Mouse (Mus musculus): ENCODE results near the gene Pip5kl1.

The Pip5kl1 gene

GRCm38 (mm10) chr2:32547964-32548739 lies 26.4 kb upstream of the Pip5kl1 start:
- no peak for DNase-seq

- DNase-seq, result no peak
Observed at GRCm38 (mm10) chr2:32549171-32549570, 25.4 kb upstream of the Pip5kl1 start.

- DNase-seq, result no peak
Observed at GRCm38 (mm10) chr2:32549764-32550163, 24.8 kb upstream of the Pip5kl1 start.

DNA sequence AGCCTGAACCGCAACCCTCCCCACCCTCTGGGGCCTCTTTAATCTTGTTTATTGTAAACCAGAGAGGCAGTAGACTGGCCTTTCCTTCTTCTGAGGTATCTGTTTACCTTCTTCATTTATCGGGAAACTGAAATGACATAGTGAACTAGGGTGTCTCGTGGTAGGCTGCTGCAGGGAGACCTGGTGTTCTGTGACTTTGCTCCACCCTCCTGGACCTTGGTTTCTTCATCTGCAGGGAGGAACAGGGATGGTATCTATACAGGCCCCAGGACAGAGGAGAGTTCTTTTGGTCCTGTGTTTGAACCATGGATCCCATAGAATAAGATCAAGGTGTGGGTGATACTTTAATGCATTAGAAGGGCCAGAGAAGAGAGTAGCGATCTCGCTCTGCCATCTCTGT lies 23.4 kb upstream of the Pip5kl1 start:
- no peak for DNase-seq

DNA sequence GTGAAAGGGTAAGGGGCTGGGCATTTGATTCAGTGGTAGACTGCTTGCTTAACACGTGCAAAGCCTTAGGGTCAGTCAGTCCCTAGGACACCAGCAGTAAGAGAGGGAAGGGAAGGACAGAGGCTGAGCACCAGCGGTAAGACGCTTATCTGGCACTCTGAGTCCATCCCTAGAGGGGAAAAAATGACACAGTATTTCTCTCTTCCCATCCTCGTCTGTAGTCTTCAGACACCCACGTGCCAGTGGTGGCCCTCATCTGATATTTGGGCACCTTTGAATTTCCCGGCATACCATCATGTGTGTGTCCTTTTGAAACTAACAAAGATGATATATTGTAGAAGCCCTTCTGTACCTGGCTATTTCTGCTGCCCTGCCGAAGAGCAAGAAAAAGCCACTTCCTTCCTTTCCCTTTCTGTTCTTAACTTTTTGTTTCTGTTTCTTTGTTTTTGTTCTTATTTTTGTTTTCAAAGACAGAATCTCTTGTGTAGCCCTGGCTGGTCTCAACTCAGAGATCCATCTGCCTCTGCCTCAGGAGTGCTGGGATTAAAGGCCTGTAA lies 20.9 kb upstream of the Pip5kl1 start:
- DNase-seq, result no peak

- no peak for DNase-seq
Observed at GRCm38 (mm10) chr2:32555484-32555883, 19.1 kb upstream of the Pip5kl1 start.

DNA sequence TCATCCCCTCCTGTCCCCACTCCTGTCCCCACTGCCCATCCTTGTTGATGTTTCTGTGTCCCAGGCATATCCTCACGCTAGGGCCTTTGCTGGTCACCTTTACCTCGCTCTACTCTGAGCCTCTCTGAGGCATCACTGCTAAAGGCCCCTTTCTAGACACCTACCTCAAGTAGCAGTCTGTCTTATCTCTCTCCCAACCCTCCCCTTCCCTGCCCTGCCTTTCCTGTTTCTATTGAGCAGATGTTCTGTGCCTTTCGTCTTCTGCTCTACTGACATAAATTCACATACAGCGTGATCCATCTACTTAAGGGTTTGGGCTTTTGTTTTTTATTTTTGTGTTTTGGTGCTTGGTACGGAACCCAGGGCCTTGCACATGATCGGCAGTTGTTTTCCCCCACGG lies 18.6 kb upstream of the Pip5kl1 start:
- no peak for DNase-seq

- DNase-seq, result no peak
Observed at GRCm38 (mm10) chr2:32559570-32559969, 15.0 kb upstream of the Pip5kl1 start.

- DNase-seq, result peak; percentile 78
Observed at GRCm38 (mm10) chr2:32566536-32567063, 8.0 kb upstream of the Pip5kl1 start.

GRCm38 (mm10) chr2:32568149-32568548 lies 6.4 kb upstream of the Pip5kl1 start:
- DNase-seq, result peak; percentile 58 to 71

- no peak for DNase-seq
Observed at GRCm38 (mm10) chr2:32568941-32569340, 5.7 kb upstream of the Pip5kl1 start.

DNA sequence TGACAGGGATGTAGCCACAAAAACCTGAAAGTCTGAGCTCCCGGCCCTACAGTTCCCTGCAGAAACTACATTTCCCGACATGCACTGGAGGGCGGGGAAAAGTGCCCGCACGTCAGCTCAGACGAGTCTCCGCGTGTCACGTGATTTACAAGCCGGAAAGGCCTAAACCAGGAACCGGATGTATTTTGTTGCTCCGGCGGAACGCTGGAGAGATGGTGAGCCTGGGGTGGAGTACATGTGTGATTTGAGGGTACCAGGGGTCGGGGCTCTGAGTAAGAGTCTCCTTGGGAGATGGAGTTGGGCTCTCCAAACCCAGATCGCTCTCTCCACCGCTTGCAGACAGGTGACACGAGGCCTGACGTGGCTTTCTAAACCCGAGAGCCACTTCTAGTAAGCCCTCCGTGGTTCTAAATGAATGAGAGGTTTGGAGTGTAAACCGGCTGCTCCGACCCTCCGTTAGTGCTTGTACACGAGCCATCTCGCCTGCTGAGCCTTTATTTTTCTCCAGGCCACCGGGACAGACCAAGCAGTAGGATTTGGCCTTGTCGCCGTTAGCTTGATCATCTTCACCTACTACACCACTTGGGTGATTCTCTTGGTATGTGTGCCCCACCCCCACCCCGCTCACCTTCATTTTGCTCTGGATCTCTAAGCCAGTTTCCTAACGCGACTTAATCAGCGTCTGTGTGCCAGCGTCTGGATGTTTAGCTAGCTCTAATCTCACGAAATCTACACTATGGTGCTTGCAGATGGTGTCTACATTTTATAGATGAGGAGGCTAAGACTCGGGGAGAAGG lies 3.7 kb upstream of the Pip5kl1 start, which contains the start of gene Dpm2:
Dpm2 (plus strand) TSS at position 161 of the 797 bp plus-strand sequence.
- DNase-seq, result peak; percentile 92 to 94

GRCm38 (mm10) chr2:32572196-32572595 lies 2.4 kb upstream of the Pip5kl1 start:
- no peak for DNase-seq

- DNase-seq, result peak; percentile 84 to 85
Observed at GRCm38 (mm10) chr2:32574901-32575585, 446 bp downstream of the Pip5kl1 start.

- DNase-seq, result peak; percentile 83 to 84
Observed at GRCm38 (mm10) chr2:32575586-32576160, 1.1 kb downstream of the Pip5kl1 start, which contains the start of gene 9430097D07Rik. Gene 9430097D07Rik, minus strand, starts transcription at chr2:32575684.

DNA sequence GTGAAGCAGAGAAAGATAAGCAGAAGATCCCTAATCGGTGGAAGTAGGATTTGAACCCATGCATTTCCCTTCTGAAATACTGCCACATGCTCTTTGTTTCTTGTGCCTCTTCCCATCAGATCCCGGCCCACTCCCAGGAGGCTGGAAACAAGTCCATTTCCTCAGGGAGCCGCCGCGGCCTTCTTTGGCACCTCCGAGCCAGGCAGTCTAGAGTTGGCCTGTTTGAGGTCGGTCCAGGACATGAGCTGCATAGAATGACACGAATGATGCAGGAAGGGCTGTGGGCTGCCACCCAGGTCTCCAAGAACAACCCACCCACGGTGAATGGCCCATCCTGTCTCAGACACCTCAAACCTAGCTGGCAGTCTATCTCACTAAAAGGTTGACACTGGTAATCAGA lies 1.9 kb downstream of the Pip5kl1 start:
- no peak for DNase-seq

- DNase-seq, result peak; percentile 48 to 59
Observed at GRCm38 (mm10) chr2:32578146-32579046, 3.8 kb downstream of the Pip5kl1 start.

GRCm38 (mm10) chr2:32581450-32582095 lies 7.0 kb downstream of the Pip5kl1 start:
- peak; percentile 82 to 84 for DNase-seq

GRCm38 (mm10) chr2:32582830-32583799 lies 8.5 kb downstream of the Pip5kl1 start:
- peak; percentile 87 to 92 for DNase-seq
